ENCODE assay signal across 8 mouse cellular contexts in the genomic region with DNA sequence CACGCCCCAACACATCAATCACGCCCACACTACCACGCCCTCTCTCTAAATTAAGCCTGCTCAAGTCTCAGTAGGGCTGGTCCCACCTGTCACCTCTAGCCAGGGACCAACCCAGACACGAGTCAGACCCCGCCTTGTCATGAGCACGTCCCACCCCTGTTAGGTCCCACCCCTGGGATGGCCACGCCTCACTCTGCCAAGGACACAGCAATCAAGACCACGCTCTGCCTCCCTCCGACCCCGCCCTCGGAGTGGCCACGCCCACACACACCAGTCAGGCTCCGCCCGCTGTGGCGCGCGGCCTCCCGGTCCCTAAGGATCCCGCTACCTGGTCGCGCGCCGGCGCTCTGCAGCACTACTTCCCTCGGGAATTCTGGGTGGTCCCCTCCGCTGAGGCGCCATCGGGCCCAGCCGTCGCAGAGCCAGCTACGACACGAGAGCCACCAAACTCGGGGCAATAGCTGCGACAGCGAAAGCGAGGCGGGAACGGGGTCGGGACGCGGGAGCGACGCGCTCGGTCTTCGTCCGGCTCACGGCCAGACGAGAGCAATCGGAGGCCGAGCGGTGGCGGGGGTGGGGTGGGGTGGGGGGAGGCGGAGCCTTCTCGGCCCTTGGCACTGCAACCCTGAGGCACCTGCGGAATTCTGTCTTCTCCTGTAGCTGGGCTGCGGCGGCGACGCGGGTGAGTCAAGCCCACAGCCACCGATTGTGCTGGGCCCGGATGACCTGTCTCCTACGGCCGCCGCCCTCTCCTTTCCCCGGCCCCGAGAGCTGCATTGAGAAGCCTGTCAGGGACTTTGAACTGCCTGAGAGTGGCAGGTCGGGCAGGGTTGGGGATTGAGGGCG. TPM values are rescaled to one million over a fixed set of nuclear protein-coding genes. Genes with fewer than 3 reads are reported as not detected.
DNase-seq lines count a peak whose midpoint lies in the region; ATAC-seq lines count a peak whose summit lies in the region.

A gene (plus strand): TSS at position 273 of the 846 bp plus-strand sequence.
A gene (minus strand): TSS at position 551 of the 846 bp plus-strand sequence.

- H3K27ac ChIP-seq in hindbrain, embryonic 15.5 days (replicated peaks): peak within 1 kb of the TSS; percentile 94

- peak; percentile 98 for ATAC-seq in hindbrain, embryonic 15.5 days (ENCODE audit: low FRiP score, low read depth)

- peaks cover 13% of the 10 kb centered on the region for H3K4me1 ChIP-seq in hindbrain, embryonic 15.5 days (replicated peaks)

- H3K27me3 ChIP-seq in hindbrain, embryonic 15.5 days: no peaks in the 10 kb centered on the region

- under 1% methylated on average over 70 of the region's 70 CpGs for WGBS in hindbrain, embryonic 15.5 days

- peak within 1 kb of the TSS; percentile 86 for H3K4me3 ChIP-seq in hindbrain, embryonic 15.5 days

- peak; percentile 93 for DNase-seq in T-cell, adult 2 months (ENCODE audit: low spot score)
- DNase-seq in cerebellum, postnatal 36 days: peak; percentile 93 to 95
- DNase-seq in frontal cortex, postnatal 36 days (ENCODE audit: low spot score in 2 of 2): peak; percentile 89 to 93
- DNase-seq in left cerebral cortex, adult 11 months (ENCODE audit: low spot score): peak; percentile 90
- peak; percentile 97 for DNase-seq in lung, postnatal 4 days
- peak; percentile 94 for DNase-seq in retina, postnatal 7 days (ENCODE audit: low read depth, low spot score)
- DNase-seq in urinary bladder, adult 2 months (ENCODE audit: low spot score): peak; percentile 87

- peak within 1 kb of the TSS; percentile 83 for H3K9ac ChIP-seq in hindbrain, embryonic 15.5 days

- H3K4me2 ChIP-seq in hindbrain, embryonic 15.5 days: peak within 1 kb of the TSS; percentile 73

- H3K36me3 ChIP-seq in hindbrain, embryonic 15.5 days: peaks cover 3% of the 10 kb centered on the region; the same call in 1 of the 2 replicates

- H3K9me3 ChIP-seq in hindbrain, embryonic 15.5 days: no peaks in the 10 kb centered on the region

RNA-seq across cellular contexts. Expression of the first gene that starts in this region (rescaled TPM):
- polyA plus RNA-seq in hindbrain, embryonic 15.5 days (2015; fragmentation: Nextera tagmentation; extraction: Ambion mirVana): 31.6 and 32.5 TPM in 2 replicates
- polyA plus RNA-seq in urinary bladder, adult 2 months (2012; rRNA removed): 18.6 and 27.6 TPM in 2 replicates

RNA-seq across cellular contexts. Expression of the second gene that starts in this region (rescaled TPM):
- polyA plus RNA-seq in hindbrain, embryonic 15.5 days (2015; fragmentation: Nextera tagmentation; extraction: Ambion mirVana): 28.3 and 29.9 TPM in 2 replicates
- polyA plus RNA-seq in urinary bladder, adult 2 months (2012; rRNA removed): 7.4 and 9.9 TPM in 2 replicates

Comparison
In these comparisons a context has a peak if more than half of its experiments do, and no peak if none do; other contexts are left out.
1. Peak in every context shown above with its lines: DNase-seq, ATAC-seq, H3K4me3 ChIP-seq and H3K27ac ChIP-seq.